Mouse (Mus musculus) heart, adult 2 months (tissue): ENCODE results near the gene Dennd1c. TPM values are rescaled to one million over a fixed set of nuclear protein-coding genes. Genes with fewer than 3 reads are reported as not detected.
A peak's percentile ranks its signal among the peaks of the same experiment; 100 is the strongest.

Experiments
- DNase-seq, 2 experiments: peaks; one replicate each; pipeline ENCODE4 v3.0.0; 2021
- H3K27ac ChIP-seq: fragments of 200-600 bp; 2 replicates; pipeline ENCODE4 v1.8.1; 2022
- H3K27me3 ChIP-seq: fragments of 200-500 bp; 2 replicates; pipeline ENCODE4 v1.6.1; 2012; ENCODE audit warnings: mild to moderate bottlenecking, low read length, inconsistent platforms, mixed read lengths; ENCODE audit not compliant: control insufficient read depth, insufficient read depth
- H3K36me3 ChIP-seq: fragments of 200-500 bp; 2 replicates; pipeline ENCODE4 v1.6.1; 2012; ENCODE audit warnings: low read length, inconsistent platforms; ENCODE audit not compliant: control insufficient read depth, insufficient read depth
- H3K4me1 ChIP-seq: fragments of 200-500 bp; 2 replicates; pipeline ENCODE4 v1.6.1; 2011; ENCODE audit warnings: low read length; ENCODE audit not compliant: control insufficient read depth, insufficient read depth
- H3K4me3 ChIP-seq: fragments of 200-600 bp; 2 replicates; pipeline ENCODE4 v1.8.1; 2022
- H3K79me2 ChIP-seq: fragments of 200-500 bp; replicated peaks from 2 replicates; pipeline ENCODE4 v1.6.1; 2012; ENCODE audit warnings: mild to moderate bottlenecking, inconsistent platforms, low read length, moderate library complexity, mixed read lengths; ENCODE audit not compliant: control insufficient read depth, insufficient read depth
- H3K9ac ChIP-seq: fragments of 200-500 bp; 2 replicates; pipeline ENCODE4 v1.6.1; 2012; ENCODE audit warnings: low read depth, mild to moderate bottlenecking, control low read depth, inconsistent platforms, low read length, mixed read lengths
- CTCF ChIP-seq: fragments of 200-600 bp; IDR thresholded peaks from 2 replicates; pipeline ENCODE4 v1.8.1; 2022; ENCODE audit warnings: antibody characterized with exemption, mild to moderate bottlenecking, moderate library complexity
- EP300 ChIP-seq: fragments of 200-500 bp; IDR thresholded peaks from 2 replicates; pipeline ENCODE4 v1.6.1; 2011; ENCODE audit warnings: low read depth, low read length, control low read depth; ENCODE audit not compliant: insufficient read depth
- POLR2A ChIP-seq: fragments of 200-500 bp; IDR thresholded peaks from 2 replicates; pipeline ENCODE4 v1.6.1; 2011; ENCODE audit warnings: mild to moderate bottlenecking, low read depth, low read length, control low read depth; ENCODE audit not compliant: insufficient read depth
- WGBS: fragments of 180-500 bp; shearing (Covaris S2); methylation state at CpG from one replicate; pipeline ENCODE4 v1.1.7; 2018; 5-methylcytosine and 5-hydroxymethylcytosine counted together
- intact Hi-C: fragments of 180-260 bp; cut with DNase I; formaldehyde crosslinking; loops from one replicate; pipeline ENCODE4 v1.15.1; 2025
- long read RNA-seq: library from polyadenylated mRNA; stranded (forward); transcript quantifications from one replicate; pipeline ENCODE4 v2.0.0, GENCODE M21; 2021
- polyA plus RNA-seq: library from polyadenylated mRNA; depleted of rRNA; stranded (reverse); fragments of >200 nt; gene quantifications from 2 replicates; pipeline ENCODE4 v1.2.3, GENCODE M21; 2012; rRNA removed
- total RNA-seq, 2 experiments: library from RNA; stranded (reverse); gene quantifications; 2 replicates each; pipeline ENCODE4 v1.2.3; 2021

The Dennd1c gene
- total RNA-seq, result 1 to 10 TPM; 1.1 to 2.0 TPM
- polyA plus RNA-seq, result 5.1 and 6.0 TPM in 2 replicates
- long read RNA-seq, partial matches to known transcripts, result 0 of 1 reads
- long read RNA-seq, other reads (novel, unspliced or antisense), result 1 of 1 reads

DNA sequence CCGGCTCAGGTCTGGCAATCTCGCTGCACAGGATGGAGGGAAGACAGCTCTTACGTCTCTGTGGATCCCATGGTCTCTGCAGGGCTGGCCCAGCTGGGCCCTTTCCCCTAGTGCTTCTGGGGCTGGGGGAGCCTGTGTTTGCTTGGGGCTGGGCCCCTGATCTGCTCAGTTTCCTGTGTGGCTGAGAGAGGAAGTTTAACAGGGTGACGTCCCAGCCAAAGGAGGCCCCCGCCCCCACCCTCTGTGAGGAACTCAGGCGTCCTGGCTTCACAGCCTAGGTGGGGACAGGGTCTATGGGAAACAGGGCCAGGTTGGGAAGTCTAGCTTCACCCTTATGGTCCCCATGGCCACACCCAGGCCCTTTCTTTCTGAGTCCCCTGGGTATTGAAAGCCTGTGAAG, at the start of gene Dennd1c:
Dennd1c (minus strand) TSS at position 179 of the 400 bp plus-strand sequence.
- peak; percentile 45 to 48 for DNase-seq
- TF ChIP-seq EP300 (no peak), CTCF (no peak), POLR2A (no peak)
- intact Hi-C loops, result no loop called here
- 28% methylated on average over 6 of the region's 6 CpGs for WGBS
- no peaks in the 10 kb centered on the region for H3K27me3 ChIP-seq
- H3K9ac ChIP-seq, result 0 out of 2 replicates have a peak within 1 kb of the TSS, but pooled peaks have one; percentile 11
- H3K27ac ChIP-seq, result peak within 1 kb of the TSS; percentile 38; the same call in 1 of the 2 replicates
- no peak within 1 kb of the TSS; the same call in 1 of the 2 replicates for H3K4me3 ChIP-seq
- no peaks in the 10 kb centered on the region for H3K79me2 ChIP-seq
- H3K4me1 ChIP-seq, result no peaks in the 10 kb centered on the region; the same call in 1 of the 2 replicates
- H3K36me3 ChIP-seq, result no peaks in the 10 kb centered on the region

DNA sequence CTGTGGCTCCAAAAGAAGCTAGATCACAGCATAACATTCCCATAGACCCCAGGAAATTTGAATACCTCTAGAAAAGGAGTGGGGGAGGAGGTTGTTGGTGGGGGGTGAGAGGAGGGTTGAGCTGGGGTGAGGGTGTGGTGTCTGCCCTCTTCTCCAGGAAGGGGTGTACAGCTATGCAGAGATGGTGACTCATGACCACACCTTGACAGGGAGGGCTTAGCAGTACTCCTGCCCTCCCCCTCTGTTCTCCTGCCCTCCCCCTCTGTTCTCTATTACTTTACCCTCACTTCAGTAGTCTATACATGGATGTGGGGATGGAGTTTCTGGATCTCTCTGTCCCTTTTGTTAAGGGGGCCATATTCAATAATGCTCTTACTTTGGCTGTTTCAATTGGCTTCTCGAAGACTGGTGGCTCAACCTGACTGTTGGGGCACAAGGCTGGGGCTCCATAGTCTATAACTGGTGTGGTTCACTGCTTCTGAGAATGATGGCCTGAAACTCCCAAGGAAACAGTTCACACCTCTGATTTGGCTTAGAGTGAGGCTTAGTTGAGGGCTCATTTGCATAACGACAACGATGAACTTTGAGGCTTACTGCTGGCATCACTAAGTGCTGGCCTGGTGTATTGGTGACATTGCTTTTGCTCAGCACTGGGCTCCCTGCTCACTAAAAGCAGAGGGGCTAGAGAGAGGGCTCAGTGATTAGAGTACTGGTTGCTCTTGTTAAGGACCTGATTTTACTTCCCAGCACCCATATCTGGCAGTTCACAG, 47.7 kb upstream of the Dennd1c start:
- WGBS, result 45% methylated on average over 3 of the region's 3 CpGs
- Histone ChIP-seq H3K36me3 (no peaks in the 10 kb centered on the region), H3K79me2 (no peaks in the 10 kb centered on the region), H3K4me1 (no peaks in the 10 kb centered on the region), H3K4me3 (no peak overlapping the region), H3K9ac (no peak overlapping the region), H3K27me3 (no peaks in the 10 kb centered on the region), H3K27ac (no peak overlapping the region)
- DNase-seq, result no peak
- intact Hi-C loops, result no loop called here
- TF ChIP-seq EP300, result no peak
- TF ChIP-seq POLR2A, result no peak

DNA sequence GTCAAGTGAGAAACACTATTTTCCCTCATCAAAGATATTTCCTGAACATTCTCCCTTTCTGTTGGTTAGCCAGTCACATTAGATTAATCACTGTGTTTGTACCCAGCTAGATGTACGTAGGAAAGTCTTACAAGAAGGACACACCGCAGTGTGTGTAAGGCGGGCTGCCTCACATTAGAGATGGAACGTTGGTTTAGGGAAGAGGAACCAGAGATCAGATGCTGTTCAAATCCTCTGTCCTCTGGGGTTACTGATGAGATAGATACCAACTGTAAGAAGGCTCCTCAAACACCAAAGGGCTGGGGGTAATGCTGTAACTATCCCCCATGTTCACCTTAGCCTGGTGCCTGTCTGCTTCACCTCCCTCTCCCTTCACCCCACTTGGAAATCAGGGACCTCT, 46.5 kb upstream of the Dennd1c start:
- TF ChIP-seq EP300 (no peak), POLR2A (no peak), CTCF (no peak)
- no peaks in the 10 kb centered on the region for H3K79me2 ChIP-seq
- no peaks in the 10 kb centered on the region for H3K4me1 ChIP-seq
- H3K27me3 ChIP-seq, result no peaks in the 10 kb centered on the region
- WGBS, result 76% methylated on average over 4 of the region's 4 CpGs
- H3K27ac ChIP-seq, result no peak overlapping the region
- no peaks in the 10 kb centered on the region for H3K36me3 ChIP-seq
- intact Hi-C loops, result no loop called here
- H3K9ac ChIP-seq, result no peak overlapping the region
- no peak overlapping the region for H3K4me3 ChIP-seq
- no peak for DNase-seq

DNA sequence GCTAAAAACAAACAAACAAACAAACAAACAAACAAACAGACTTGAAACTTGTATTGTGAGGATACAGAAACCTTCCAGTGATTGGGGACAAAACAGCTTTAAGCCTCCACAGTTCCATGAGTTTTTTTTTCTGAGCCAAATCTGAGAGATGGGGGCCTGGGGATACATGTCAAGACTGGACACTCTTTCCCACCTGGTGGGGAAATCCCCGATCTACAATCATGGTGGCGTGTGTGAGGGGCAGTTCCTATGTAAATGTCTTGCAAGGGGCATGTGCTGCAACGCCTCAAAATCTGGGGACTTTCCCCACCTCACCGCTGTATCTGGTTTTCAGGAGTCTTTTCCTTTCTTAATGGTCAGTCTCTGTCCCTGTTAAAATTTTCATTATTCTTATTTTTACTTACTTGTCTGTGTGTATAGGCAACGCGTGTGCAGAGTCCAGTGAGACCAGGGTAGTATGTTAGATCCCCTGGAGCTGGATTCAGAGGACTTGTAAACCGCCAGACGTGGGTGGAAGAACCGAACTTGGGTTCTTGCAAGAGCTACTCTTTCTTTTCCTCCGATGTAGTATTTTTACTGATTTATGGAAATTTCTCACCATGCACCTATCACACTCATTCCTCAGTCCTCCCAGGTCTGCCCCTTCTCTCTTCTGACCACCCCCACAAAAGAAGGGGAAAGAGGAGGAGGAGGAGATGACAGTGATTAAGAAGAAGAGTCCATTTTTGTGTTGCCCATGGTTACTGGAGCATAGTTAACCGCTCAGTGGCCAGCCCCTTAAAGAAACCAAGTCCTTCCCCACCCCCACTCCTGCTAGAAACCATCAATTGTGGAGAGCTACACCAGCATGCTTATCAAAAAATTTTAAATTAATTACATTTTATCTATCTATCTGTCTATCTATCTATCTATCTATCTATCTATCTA, 45.1 kb upstream of the Dennd1c start:
- Histone ChIP-seq H3K4me3 (no peak overlapping the region), H3K27me3 (no peaks in the 10 kb centered on the region), H3K36me3 (no peaks in the 10 kb centered on the region), H3K9ac (no peak overlapping the region), H3K27ac (no peak overlapping the region), H3K4me1 (no peaks in the 10 kb centered on the region), H3K79me2 (no peaks in the 10 kb centered on the region)
- TF ChIP-seq POLR2A, result no peak
- no peak for TF ChIP-seq CTCF
- no peak for TF ChIP-seq EP300
- intact Hi-C loops, result no loop called here
- no peak for DNase-seq
- 84% methylated on average over 11 of the region's 11 CpGs for WGBS

DNA sequence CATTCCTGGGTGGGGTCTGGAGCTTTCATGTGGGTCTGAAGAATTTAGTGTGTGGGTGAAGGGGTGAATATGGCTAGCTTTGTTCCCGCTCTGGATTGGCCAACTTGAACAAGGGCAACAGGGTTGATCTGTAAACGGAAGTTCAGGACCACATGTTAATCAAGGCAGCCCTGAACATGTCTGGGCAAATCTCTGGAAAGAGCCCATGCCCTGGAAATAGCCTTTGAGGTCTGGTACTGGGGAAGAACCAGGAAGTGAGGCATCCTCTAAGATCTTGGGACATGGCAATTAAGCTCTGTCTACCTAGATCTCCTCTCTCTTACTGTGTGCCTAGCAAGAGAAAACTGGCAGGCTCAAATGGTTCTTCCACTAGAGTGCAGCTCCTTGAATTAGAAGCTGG, 43.5 kb upstream of the Dennd1c start:
- H3K27ac ChIP-seq, result no peak overlapping the region
- H3K79me2 ChIP-seq, result no peaks in the 10 kb centered on the region
- WGBS, result 87% methylated on average over 2 of the region's 2 CpGs
- no peaks in the 10 kb centered on the region for H3K27me3 ChIP-seq
- H3K36me3 ChIP-seq, result no peaks in the 10 kb centered on the region
- H3K9ac ChIP-seq, result no peak overlapping the region
- H3K4me1 ChIP-seq, result no peaks in the 10 kb centered on the region
- no peak overlapping the region for H3K4me3 ChIP-seq
- DNase-seq, result no peak
- TF ChIP-seq EP300 (no peak), POLR2A (no peak), CTCF (no peak)
- intact Hi-C loops, result no loop called here
